Mouse (Mus musculus): ENCODE measurements around the gene Smad9. TPM values are rescaled to one million over a fixed set of nuclear protein-coding genes. Genes with fewer than 3 reads are reported as not detected.
A peak's percentile ranks its signal among the peaks of the same experiment; 100 is the strongest.

The Smad9 gene
- 0.63 and 0.86 TPM in 2 replicates for polyA plus RNA-seq (2015; fragmentation: Nextera tagmentation; extraction: Ambion mirVana)

DNA sequence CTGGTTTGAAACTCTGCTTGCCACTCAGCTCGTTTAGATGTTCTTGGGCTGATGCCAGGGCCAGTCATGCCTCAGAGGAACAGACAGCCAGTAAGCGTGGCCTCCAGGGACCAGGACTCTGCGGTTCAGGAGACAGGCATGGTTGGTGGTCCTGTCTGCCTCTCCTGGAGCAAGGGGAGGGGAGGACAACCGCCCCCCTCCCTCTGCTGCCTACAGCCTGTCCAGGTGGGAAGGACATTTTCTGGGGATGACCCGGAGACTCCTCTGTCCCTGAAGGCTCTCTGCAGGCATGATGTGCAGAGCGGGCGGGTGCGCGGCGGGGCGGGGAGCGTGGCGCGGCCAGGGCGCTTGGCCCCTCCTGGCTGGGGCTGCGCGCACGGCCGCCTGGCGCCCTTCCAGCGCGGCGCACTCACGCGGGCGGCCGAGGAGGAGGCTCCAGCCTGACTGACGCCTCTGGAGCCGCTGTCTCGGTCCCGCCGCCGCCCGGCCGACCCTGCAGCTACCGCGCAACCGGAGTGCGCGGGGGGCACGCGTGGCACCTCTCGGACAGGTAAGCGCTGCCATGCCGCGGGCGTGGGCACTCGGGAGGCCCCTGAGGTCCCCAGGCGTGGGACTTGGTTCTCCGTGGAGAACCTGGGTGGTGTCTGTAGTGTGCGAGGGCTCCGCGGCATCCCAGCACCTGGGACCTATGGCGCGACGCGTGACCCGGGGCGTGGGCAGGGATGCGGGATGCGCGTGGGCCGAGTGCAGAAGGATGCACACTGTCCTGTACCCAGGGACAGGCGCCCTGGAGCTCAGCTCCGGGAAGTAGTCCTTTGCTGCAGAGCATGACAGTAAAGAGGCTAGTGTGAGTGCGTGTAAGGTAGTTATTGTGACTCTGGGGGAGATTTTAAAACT, at the start of gene Smad9:
TSS of gene Smad9 (plus strand) at position 438 of the 897 bp plus-strand sequence.
- peak within 1 kb of the TSS; percentile 68 for H3K9ac ChIP-seq

GRCm38 (mm10) chr3:54708972-54709371, 46.4 kb upstream of the Smad9 start:
- H3K4me1 ChIP-seq (replicated peaks): no peaks in the 10 kb centered on the region
- H3K9ac ChIP-seq: no peak overlapping the region
- H3K4me3 ChIP-seq: no peak overlapping the region
- H3K36me3 ChIP-seq: peaks cover 84% of the 10 kb centered on the region
- no peak overlapping the region for H3K4me2 ChIP-seq
- no peak for ATAC-seq (replicated peaks; ENCODE audit: insufficient number of reproducible peaks, insufficient read depth, low FRiP score, low read depth)
- no peaks in the 10 kb centered on the region for H3K27me3 ChIP-seq
- WGBS: 67% methylated on average over 9 of the region's 9 CpGs
- H3K27ac ChIP-seq: peak overlapping the region; percentile 9; the same call in 1 of the 2 replicates
- no peaks in the 10 kb centered on the region for H3K9me3 ChIP-seq (replicated peaks)

More for the DNA sequence above, at the start of gene Smad9:
- H3K4me3 ChIP-seq: peak within 1 kb of the TSS; percentile 74
- no peaks in the 10 kb centered on the region for H3K27me3 ChIP-seq
- peaks cover 12% of the 10 kb centered on the region; the same call in 1 of the 2 replicates for H3K36me3 ChIP-seq
- H3K27ac ChIP-seq: peak within 1 kb of the TSS; percentile 80
- no peaks in the 10 kb centered on the region for H3K9me3 ChIP-seq (replicated peaks)
- H3K4me1 ChIP-seq (replicated peaks): peaks cover 14% of the 10 kb centered on the region
- peak within 1 kb of the TSS; percentile 96 for H3K4me2 ChIP-seq
- ATAC-seq (replicated peaks; ENCODE audit: insufficient number of reproducible peaks, insufficient read depth, low FRiP score, low read depth): peak; percentile 88
- under 1% methylated on average over 57 of the region's 66 CpGs for WGBS

DNA sequence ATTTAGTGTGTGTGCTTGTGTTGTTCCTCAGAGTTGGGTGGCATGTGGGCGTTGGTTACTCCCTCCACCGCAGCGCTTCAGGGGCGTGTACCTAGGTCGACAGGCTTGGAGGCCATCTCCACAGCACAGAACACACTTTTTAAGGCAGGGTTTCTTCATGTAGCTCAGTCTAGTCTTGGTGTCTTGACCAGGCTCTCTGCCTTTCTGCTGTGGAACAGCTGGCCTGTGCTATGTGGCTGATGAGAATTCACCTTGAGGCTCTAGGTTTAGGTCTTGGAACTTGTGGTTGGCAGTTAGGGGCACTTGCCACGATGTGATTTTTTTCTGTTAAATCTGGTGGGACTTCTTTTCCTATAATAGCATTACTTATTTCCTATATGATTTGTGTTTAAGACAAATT, 41.1 kb upstream of the Smad9 start, which contains the start of gene Gm21958:
TSS of gene Gm21958 (minus strand) at position 101 of the 400 bp plus-strand sequence.
- no peaks in the 10 kb centered on the region for H3K9me3 ChIP-seq (replicated peaks)
- no peak for ATAC-seq (replicated peaks; ENCODE audit: insufficient number of reproducible peaks, insufficient read depth, low FRiP score, low read depth)
- peaks cover 79% of the 10 kb centered on the region for H3K36me3 ChIP-seq
- H3K4me1 ChIP-seq (replicated peaks): no peaks in the 10 kb centered on the region
- no peaks in the 10 kb centered on the region for H3K27me3 ChIP-seq
- H3K27ac ChIP-seq: no peak within 1 kb of the TSS
- H3K4me3 ChIP-seq: no peak within 1 kb of the TSS
- H3K4me2 ChIP-seq: no peak within 1 kb of the TSS
- H3K9ac ChIP-seq: no peak within 1 kb of the TSS
- 93% methylated on average over 6 of the region's 6 CpGs for WGBS

DNA sequence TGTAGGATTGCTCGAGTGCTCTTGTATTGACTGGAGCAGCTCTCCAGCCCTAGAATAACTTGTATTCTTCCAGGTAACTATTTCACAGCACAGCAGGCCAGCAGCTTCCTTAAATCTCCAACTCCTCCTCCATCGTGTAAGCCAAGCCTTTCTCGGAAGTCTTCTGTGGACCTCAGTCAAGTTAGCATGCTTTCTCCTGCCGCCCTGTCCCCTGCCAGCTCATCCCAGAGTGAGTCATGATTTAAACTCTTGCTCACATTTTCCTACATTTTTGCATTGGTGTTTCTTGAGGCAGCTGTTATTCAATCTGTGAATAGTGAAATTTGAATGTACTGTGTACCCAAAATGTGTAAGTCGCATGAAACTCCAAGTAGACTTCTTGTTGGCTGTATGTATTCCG, 39.9 kb upstream of the Smad9 start:
- H3K27ac ChIP-seq: no peak overlapping the region
- ATAC-seq (replicated peaks; ENCODE audit: insufficient number of reproducible peaks, insufficient read depth, low FRiP score, low read depth): no peak
- H3K4me3 ChIP-seq: no peak overlapping the region
- no peaks in the 10 kb centered on the region for H3K4me1 ChIP-seq (replicated peaks)
- H3K27me3 ChIP-seq: no peaks in the 10 kb centered on the region
- no peaks in the 10 kb centered on the region for H3K9me3 ChIP-seq (replicated peaks)
- no peak overlapping the region for H3K9ac ChIP-seq
- peaks cover 70% of the 10 kb centered on the region for H3K36me3 ChIP-seq
- 88% methylated on average over 6 of the region's 6 CpGs for WGBS
- no peak overlapping the region for H3K4me2 ChIP-seq

DNA sequence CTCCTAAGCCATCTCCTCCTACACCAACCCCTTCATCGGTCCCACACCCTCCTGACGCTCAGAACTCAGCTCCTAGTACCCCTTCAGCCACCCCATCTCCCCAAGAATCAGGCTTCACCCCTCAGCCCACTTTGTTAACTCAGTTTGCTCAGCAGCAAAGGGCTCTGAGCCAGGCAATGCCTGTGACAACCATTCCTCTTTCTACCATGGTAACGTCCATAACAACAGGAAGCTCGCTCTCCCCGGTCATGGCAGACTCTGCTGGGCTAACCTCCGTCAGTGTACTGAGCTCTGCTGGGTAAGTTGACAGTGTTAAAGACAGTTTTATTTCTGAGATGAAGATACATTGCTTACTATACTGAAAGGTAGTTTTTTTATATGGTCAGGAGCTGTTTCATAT, 38.0 kb upstream of the Smad9 start:
- H3K4me1 ChIP-seq (replicated peaks): no peaks in the 10 kb centered on the region
- H3K9ac ChIP-seq: no peak overlapping the region
- ATAC-seq (replicated peaks; ENCODE audit: insufficient number of reproducible peaks, insufficient read depth, low FRiP score, low read depth): no peak
- H3K27ac ChIP-seq: no peak overlapping the region
- 87% methylated on average over 6 of the region's 6 CpGs for WGBS
- no peak overlapping the region for H3K4me2 ChIP-seq
- no peaks in the 10 kb centered on the region for H3K9me3 ChIP-seq (replicated peaks)
- no peak overlapping the region for H3K4me3 ChIP-seq
- peaks cover 66% of the 10 kb centered on the region for H3K36me3 ChIP-seq
- H3K27me3 ChIP-seq: no peaks in the 10 kb centered on the region

DNA sequence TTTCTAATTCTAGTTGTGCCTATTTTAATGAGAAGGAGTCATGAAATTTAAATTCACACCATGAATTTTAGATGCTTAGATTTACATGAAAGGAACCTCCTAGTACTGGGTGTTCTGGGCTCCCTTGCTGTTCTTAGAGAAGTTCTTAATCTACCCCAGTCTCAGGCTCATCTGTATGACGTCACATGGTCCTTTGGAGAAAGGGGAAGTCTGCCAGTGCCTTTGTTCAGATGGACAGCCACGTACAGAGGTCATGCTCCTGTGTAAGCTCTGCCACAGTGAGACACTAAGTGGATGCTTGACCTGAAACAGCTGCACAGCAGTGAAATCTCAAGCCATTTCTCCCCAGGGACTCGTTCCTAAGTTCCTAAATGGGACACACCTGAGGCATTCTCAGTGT, 36.4 kb upstream of the Smad9 start:
- H3K9me3 ChIP-seq (replicated peaks): no peaks in the 10 kb centered on the region
- H3K4me1 ChIP-seq (replicated peaks): no peaks in the 10 kb centered on the region
- no peak overlapping the region for H3K4me2 ChIP-seq
- 71% methylated on average over 3 of the region's 3 CpGs for WGBS
- H3K27ac ChIP-seq: no peak overlapping the region
- H3K4me3 ChIP-seq: no peak overlapping the region
- H3K36me3 ChIP-seq: peaks cover 73% of the 10 kb centered on the region
- H3K27me3 ChIP-seq: no peaks in the 10 kb centered on the region
- no peak overlapping the region for H3K9ac ChIP-seq
- ATAC-seq (replicated peaks; ENCODE audit: insufficient number of reproducible peaks, insufficient read depth, low FRiP score, low read depth): no peak

GRCm38 (mm10) chr3:54723741-54724500, 31.5 kb upstream of the Smad9 start:
- WGBS: 79% methylated on average over 10 of the region's 10 CpGs
- Histone ChIP-seq H3K4me3 (no peak overlapping the region), H3K4me2 (no peak overlapping the region), H3K9me3 (replicated peaks) (no peaks in the 10 kb centered on the region), H3K36me3 (peaks cover 59% of the 10 kb centered on the region), H3K9ac (no peak overlapping the region), H3K27me3 (no peaks in the 10 kb centered on the region), H3K27ac (no peak overlapping the region), H3K4me1 (replicated peaks) (no peaks in the 10 kb centered on the region)
- no peak for ATAC-seq (replicated peaks; ENCODE audit: insufficient number of reproducible peaks, insufficient read depth, low FRiP score, low read depth)

DNA sequence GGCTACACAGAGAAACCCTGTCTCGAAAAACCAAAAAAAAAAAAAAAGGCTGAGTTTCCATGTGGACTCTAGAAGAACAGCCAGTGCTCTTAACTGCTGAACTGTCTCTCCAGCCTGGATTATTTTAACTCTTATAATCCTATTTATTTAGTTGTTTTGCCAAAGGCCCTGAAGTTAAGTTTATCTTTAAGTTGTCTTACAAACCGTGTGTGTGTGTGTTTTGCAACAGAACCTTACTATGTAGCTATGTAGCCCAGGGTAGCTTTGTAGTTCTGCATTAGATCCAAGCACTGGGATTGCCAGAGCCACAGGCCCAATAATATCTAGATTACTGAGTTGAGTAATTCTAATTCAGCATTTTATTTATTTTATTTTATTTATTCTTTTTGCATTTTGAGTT, 30.0 kb upstream of the Smad9 start:
- no peak overlapping the region for H3K9ac ChIP-seq
- no peak overlapping the region for H3K27ac ChIP-seq
- no peaks in the 10 kb centered on the region for H3K9me3 ChIP-seq (replicated peaks)
- no peaks in the 10 kb centered on the region for H3K27me3 ChIP-seq
- no peak overlapping the region for H3K4me3 ChIP-seq
- H3K36me3 ChIP-seq: peaks cover 69% of the 10 kb centered on the region
- WGBS: 74% methylated on average over 2 of the region's 2 CpGs
- H3K4me2 ChIP-seq: no peak overlapping the region
- ATAC-seq (replicated peaks; ENCODE audit: insufficient number of reproducible peaks, insufficient read depth, low FRiP score, low read depth): no peak
- H3K4me1 ChIP-seq (replicated peaks): no peaks in the 10 kb centered on the region

DNA sequence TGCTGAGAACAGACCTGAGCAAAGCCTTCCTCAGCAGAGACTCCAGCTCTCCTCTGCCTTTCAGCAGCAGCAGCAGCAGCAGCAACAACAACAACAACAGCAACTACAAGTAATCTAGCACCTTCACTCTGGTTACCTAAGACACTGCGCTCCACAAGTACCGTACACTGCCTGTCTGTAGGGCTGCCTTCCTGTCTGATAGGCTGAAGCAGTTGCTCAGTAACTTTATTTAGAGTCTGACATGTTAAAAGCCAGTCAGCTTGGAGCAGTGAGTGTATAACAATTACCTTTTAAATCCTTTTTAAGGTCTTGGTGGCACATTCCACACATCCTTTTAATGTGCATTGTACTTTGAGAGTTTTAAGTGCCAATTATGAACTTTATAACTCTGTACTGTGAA, 27.8 kb upstream of the Smad9 start:
- Histone ChIP-seq H3K27ac (no peak overlapping the region), H3K27me3 (no peaks in the 10 kb centered on the region), H3K36me3 (peaks cover 69% of the 10 kb centered on the region), H3K4me1 (replicated peaks) (peaks cover 2% of the 10 kb centered on the region; the same call in 1 of the 2 replicates), H3K4me2 (no peak overlapping the region), H3K4me3 (no peak overlapping the region), H3K9me3 (replicated peaks) (no peaks in the 10 kb centered on the region), H3K9ac (no peak overlapping the region)
- ATAC-seq (replicated peaks; ENCODE audit: insufficient number of reproducible peaks, insufficient read depth, low FRiP score, low read depth): no peak
- WGBS: 89% methylated on average over 2 of the region's 2 CpGs

DNA sequence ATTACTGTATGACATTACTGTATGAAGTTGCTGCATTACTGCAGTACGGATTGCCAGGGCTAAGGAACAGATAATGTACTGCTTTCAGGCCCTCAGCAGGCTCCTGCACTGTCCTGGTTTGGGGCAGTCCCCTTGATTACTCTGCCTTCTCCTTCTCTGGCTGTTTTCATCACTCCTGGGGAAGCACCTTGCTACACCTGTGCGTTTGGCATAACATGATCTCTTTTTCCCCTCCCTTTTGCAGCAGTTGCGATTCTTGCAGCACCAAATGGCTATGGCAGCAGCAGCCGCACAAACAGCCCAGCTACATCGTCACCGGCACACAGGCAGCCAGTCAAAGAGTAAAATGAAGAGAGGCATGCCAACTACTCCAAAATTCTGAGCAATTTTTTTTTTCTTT, 27.3 kb upstream of the Smad9 start:
- 86% methylated on average over 6 of the region's 6 CpGs for WGBS
- peaks cover 69% of the 10 kb centered on the region for H3K36me3 ChIP-seq

GRCm38 (mm10) chr3:54731626-54732150, 23.7 kb upstream of the Smad9 start:
- no peaks in the 10 kb centered on the region for H3K9me3 ChIP-seq (replicated peaks)
- H3K4me3 ChIP-seq: no peak overlapping the region
- 81% methylated on average over 8 of the region's 8 CpGs for WGBS
- H3K4me2 ChIP-seq: no peak overlapping the region
- H3K27me3 ChIP-seq: no peaks in the 10 kb centered on the region
- peaks cover 61% of the 10 kb centered on the region for H3K36me3 ChIP-seq
- peaks cover 20% of the 10 kb centered on the region for H3K4me1 ChIP-seq (replicated peaks)
- H3K9ac ChIP-seq: no peak overlapping the region
- no peak for ATAC-seq (replicated peaks; ENCODE audit: insufficient number of reproducible peaks, insufficient read depth, low FRiP score, low read depth)
- no peak overlapping the region for H3K27ac ChIP-seq

More for the DNA sequence above, 27.3 kb upstream of the Smad9 start:
- no peak overlapping the region for H3K9ac ChIP-seq
- H3K27ac ChIP-seq: no peak overlapping the region
- no peak overlapping the region for H3K4me2 ChIP-seq
- H3K4me3 ChIP-seq: no peak overlapping the region
- no peaks in the 10 kb centered on the region for H3K27me3 ChIP-seq
- H3K9me3 ChIP-seq (replicated peaks): no peaks in the 10 kb centered on the region
- peaks cover 7% of the 10 kb centered on the region for H3K4me1 ChIP-seq (replicated peaks)
- ATAC-seq (replicated peaks; ENCODE audit: insufficient number of reproducible peaks, insufficient read depth, low FRiP score, low read depth): no peak
